Mouse (Mus musculus): ENCODE measurements around the gene Cox7a2.

The Cox7a2 gene

GRCm38 (mm10) chr9:79759385-79760005, at the start of gene Cox7a2:
Cox7a2 (minus strand) TSS chr9:79759878.
- peak; percentile 94 for DNase-seq (ENCODE audit: low read depth, low spot score)

DNA sequence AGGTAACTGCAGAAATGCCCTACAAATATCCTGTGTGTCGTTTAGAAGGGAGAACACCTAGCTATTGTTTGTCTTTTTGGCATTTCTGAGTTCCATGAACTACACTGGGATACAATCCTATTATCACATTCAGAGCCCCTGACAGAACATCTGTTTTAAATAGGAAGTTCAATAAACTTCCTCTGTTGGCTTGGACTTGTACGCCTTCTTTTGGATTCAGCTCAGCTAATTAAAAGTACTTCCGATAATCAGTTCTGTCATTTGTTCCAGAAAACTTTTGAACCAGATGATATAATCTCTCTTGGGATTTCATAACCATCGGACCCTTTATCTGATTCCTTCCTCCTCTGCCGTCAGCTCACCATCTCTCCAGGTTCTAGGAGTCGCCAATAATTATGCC, 49.7 kb upstream of the Cox7a2 start:
- no peak for DNase-seq (ENCODE audit: low read depth, low spot score)

GRCm38 (mm10) chr9:79807178-79807577, 47.5 kb upstream of the Cox7a2 start:
- no peak for DNase-seq (ENCODE audit: low read depth, low spot score)

- DNase-seq (ENCODE audit: low read depth, low spot score), result peak; percentile 49
Observed at GRCm38 (mm10) chr9:79806317-79807075, 46.8 kb upstream of the Cox7a2 start.

DNA sequence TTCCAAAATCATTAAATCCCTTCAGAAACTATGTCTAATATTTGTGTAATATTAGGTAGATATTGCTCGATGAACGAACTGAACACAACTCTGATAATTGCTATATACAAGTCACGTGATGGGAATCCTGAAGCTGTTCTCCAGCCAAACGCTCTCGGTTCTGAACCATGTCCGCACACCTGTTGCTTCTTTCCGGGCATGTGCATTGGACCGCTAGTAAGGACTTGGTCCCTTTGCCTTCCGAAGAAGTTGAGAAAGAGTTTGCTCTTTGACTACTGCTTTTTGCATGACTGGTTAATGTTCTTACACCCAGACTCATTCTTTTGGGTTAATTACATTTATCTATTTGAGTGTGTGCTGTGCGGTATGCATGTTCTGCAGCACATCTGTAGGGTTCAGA, 45.7 kb upstream of the Cox7a2 start:
- DNase-seq (ENCODE audit: low read depth, low spot score), result no peak

- no peak for DNase-seq (ENCODE audit: low read depth, low spot score)
Observed at GRCm38 (mm10) chr9:79796461-79797135, 36.9 kb upstream of the Cox7a2 start.

GRCm38 (mm10) chr9:79795076-79795475, 35.4 kb upstream of the Cox7a2 start:
- DNase-seq (ENCODE audit: low read depth, low spot score), result no peak

DNA sequence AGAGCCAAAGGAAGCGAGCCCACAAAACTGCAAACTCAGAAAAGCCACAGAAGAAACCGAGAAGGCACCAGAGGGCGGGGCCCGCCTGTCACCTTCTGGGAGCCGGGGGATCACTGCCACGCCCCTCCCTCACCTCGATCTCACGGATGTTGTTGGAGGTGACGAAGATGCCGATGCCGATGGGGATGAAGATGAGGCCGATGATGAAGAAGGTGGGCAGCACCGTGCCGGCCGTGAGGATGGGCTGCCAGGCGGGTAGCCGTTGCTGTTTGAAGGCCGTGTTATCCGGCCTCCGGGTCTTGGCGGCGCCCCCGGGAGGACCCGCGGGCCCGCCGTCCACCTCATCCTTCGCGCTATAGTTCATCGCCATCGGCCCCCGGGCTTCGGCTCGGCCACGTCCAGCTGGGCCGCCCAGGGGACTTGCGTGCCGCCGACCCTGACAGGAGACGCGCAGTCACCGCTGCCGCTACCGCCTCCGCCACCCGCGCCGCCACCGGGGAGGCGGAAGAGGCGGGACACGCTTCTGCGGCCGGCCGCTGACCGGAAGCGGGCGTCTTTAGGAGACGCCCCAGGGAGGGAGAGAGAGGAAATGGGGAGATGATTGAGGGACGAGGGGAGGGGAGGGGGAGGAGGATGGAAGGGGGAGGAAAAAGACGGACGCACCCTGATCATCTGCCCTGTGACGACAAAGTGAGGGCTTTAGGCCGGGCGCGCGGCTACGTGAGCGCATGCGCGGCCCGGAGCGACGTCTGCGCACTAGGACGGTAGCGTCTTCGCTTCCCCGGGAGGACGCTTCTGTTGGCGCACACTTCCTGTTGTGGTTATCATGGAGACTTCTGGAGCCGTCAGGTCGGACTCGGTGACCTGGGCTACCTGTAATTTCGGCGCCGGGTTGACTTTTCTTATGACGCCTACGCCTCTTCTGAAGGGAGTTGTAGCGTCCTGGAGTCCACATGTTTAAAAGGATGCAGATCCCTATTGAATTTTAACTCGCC, 33.5 kb upstream of the Cox7a2 start, which contains the start of gene Tmem30a:
TSS of gene Tmem30a (minus strand) at position 667 of the 995 bp plus-strand sequence.
- DNase-seq (ENCODE audit: low read depth, low spot score), result peak; percentile 98

DNA sequence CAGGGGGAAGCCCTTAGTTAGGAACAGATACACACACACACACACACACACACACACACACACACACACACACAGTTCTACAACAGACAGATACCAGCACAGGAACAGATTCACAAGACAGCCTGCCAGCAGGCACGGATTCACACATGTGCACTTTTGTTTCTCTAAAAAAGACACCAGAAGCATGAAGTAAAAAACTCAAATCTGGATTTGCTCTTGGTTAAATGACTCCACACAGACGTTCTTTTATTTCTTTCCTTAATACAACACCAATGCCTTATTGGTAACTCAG, 26.1 kb upstream of the Cox7a2 start:
- no peak for DNase-seq (ENCODE audit: low read depth, low spot score)

GRCm38 (mm10) chr9:79784934-79785793, 25.5 kb upstream of the Cox7a2 start:
- no peak for DNase-seq (ENCODE audit: low read depth, low spot score)

- no peak for DNase-seq (ENCODE audit: low read depth, low spot score)
Observed at GRCm38 (mm10) chr9:79784439-79784838, 24.8 kb upstream of the Cox7a2 start.

- no peak for DNase-seq (ENCODE audit: low read depth, low spot score)
Observed at GRCm38 (mm10) chr9:79779354-79779753, 19.7 kb upstream of the Cox7a2 start.

DNA sequence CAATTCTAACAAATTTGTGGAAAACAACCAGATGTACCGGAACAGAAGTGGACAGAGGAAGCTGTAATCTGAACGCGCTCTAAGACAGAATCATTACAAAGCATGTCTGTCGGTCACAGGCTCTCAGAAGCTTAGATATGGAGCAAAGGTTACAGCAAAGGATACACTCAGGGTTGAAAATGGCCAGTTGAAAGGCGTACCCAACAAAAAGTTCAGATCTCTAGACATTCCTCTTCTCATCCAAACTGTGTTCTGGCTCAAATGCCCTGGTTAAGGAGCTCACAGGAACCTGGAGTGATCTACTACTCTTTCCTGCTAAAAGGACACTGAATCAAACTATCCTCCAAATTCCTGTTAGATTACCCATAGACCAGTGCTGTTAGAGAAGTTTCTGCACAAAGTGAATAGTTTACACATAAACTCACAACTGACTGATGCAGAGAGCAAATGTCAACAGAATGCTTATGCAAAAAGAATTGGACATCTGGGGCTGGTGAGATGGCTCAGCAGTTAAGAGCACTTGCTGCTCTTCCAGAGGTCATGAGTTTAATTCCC, 7.4 kb upstream of the Cox7a2 start:
- DNase-seq (ENCODE audit: low read depth, low spot score), result no peak

GRCm38 (mm10) chr9:79765329-79765728, 5.7 kb upstream of the Cox7a2 start:
- no peak for DNase-seq (ENCODE audit: low read depth, low spot score)

- DNase-seq (ENCODE audit: low read depth, low spot score), result no peak
Observed at GRCm38 (mm10) chr9:79762519-79762918, 2.8 kb upstream of the Cox7a2 start.

- no peak for DNase-seq (ENCODE audit: low read depth, low spot score)
Observed at GRCm38 (mm10) chr9:79760076-79760475, 398 bp upstream of the Cox7a2 start.

DNA sequence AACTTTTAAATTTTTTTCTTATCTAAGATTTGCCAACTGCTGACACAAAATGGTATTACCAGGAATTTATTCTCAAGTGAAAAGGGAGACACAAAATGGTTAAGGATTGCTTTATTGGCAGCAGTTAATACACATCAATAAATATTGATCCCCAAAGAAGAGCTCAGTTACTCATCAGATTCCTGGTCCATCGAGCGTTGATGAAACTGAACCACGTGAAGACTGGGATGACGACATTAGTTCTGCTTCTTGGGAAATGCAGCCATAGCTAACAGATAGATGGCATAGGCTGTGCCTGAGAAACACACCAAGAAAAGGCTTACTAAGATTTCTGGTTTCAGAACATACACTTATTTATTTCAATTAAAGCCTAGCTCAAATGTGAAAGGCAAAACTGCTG, 4.4 kb downstream of the Cox7a2 start:
- DNase-seq (ENCODE audit: low read depth, low spot score), result no peak

GRCm38 (mm10) chr9:79751846-79752245, 7.8 kb downstream of the Cox7a2 start:
- peak; percentile 56 for DNase-seq (ENCODE audit: low read depth, low spot score)

- DNase-seq (ENCODE audit: low read depth, low spot score), result no peak
Observed at GRCm38 (mm10) chr9:79750709-79751108, 9.0 kb downstream of the Cox7a2 start.

DNA sequence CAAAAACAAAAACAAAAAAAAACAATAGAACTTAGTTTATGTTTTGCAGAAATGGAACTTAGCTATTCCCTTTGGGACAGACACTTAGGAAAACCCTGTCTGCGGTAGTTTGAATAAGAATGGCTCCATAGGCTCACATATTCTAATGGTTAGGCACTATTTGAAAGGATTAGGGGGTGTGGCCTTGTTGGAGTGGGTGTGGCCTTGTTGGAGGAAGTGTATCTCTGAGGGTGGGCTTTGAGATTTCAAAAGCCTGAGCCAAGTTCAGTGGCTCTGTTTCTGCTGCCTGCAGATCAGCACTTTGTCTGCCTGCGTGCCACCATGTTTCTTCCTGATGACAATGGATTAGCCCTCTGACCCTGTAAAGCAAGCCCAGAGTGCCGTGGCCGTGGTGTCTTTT, 14.6 kb downstream of the Cox7a2 start:
- peak; percentile 87 for DNase-seq (ENCODE audit: low read depth, low spot score)

Data from ES-CJ7 (cell line).